Mouse (Mus musculus): ENCODE measurements around the gene Ikbke. TPM values are rescaled to one million over a fixed set of nuclear protein-coding genes. Genes with fewer than 3 reads are reported as not detected.
A peak's percentile ranks its signal among the peaks of the same experiment; 100 is the strongest.

Ikbke gene
- polyA plus RNA-seq, 1 experiment = 1.9 TPM

GRCm38 (mm10) chr1:131207531-131207930, 71.9 kb downstream of the Ikbke start:
- TF ChIP-seq CTCF (IDR thresholded peaks at IDR 0.05; ENCODE audit: extremely low read depth, insufficient read depth, low read length) (peak; percentile 59), POLR2A (IDR thresholded peaks at IDR 0.05; ENCODE audit: extremely low read depth, insufficient read depth, low read length) (no peak)
- Histone ChIP-seq H3K4me3 (ENCODE audit: insufficient read depth, low read length) (no peak overlapping the region), H3K4me1 (ENCODE audit: control insufficient read depth, insufficient read depth, low read length) (no peaks in the 10 kb centered on the region), H3K27ac (ENCODE audit: insufficient read depth, low read length) (no peak overlapping the region)

GRCm38 (mm10) chr1:131206342-131206741, 73.1 kb downstream of the Ikbke start:
- no peak for TF ChIP-seq CTCF (IDR thresholded peaks at IDR 0.05; ENCODE audit: extremely low read depth, insufficient read depth, low read length)
- TF ChIP-seq POLR2A (IDR thresholded peaks at IDR 0.05; ENCODE audit: extremely low read depth, insufficient read depth, low read length) = no peak
- no peaks in the 10 kb centered on the region for H3K4me1 ChIP-seq (ENCODE audit: control insufficient read depth, insufficient read depth, low read length)
- no peak overlapping the region for H3K27ac ChIP-seq (ENCODE audit: insufficient read depth, low read length)
- no peak overlapping the region for H3K4me3 ChIP-seq (ENCODE audit: insufficient read depth, low read length)

GRCm38 (mm10) chr1:131204461-131204860, 74.9 kb downstream of the Ikbke start:
- TF ChIP-seq POLR2A (IDR thresholded peaks at IDR 0.05; ENCODE audit: extremely low read depth, insufficient read depth, low read length) (no peak), CTCF (IDR thresholded peaks at IDR 0.05; ENCODE audit: extremely low read depth, insufficient read depth, low read length) (no peak)
- H3K4me1 ChIP-seq (ENCODE audit: control insufficient read depth, insufficient read depth, low read length) = peaks cover 2% of the 10 kb centered on the region; the same call in 1 of the 2 replicates
- H3K27ac ChIP-seq (ENCODE audit: insufficient read depth, low read length) = no peak overlapping the region
- no peak overlapping the region for H3K4me3 ChIP-seq (ENCODE audit: insufficient read depth, low read length)

Other genes with a start within 250 kb of the Ikbke start
- 24.5 and 26.4 TPM in 2 replicates for gene Mapkapk2, start 181.8 kb downstream of the Ikbke start, polyA plus RNA-seq (2012; rRNA removed)
- gene Dyrk3, start 141.3 kb downstream of the Ikbke start, polyA plus RNA-seq (2012; rRNA removed) = 6.2 and 7.1 TPM in 2 replicates
- gene Eif2d, start 126.4 kb downstream of the Ikbke start, polyA plus RNA-seq (2012; rRNA removed) = 57.8 and 58.0 TPM in 2 replicates
- gene Rassf5, start 34.3 kb downstream of the Ikbke start, polyA plus RNA-seq (2012; rRNA removed) = 14.7 TPM in 2 replicates
- 41.2 and 42.8 TPM in 2 replicates for gene Srgap2, start 247.7 kb upstream of the Ikbke start, polyA plus RNA-seq (2012; rRNA removed)
- 1.0 and 1.2 TPM in 2 replicates for gene Fam72a, start 248.3 kb upstream of the Ikbke start, polyA plus RNA-seq (2012; rRNA removed)